Mouse (Mus musculus) lung, postnatal 14 days (tissue): ENCODE data around the gene Il18bp.

Source experiments
- DNase-seq: peaks from one replicate; pipeline ENCODE4 v3.0.0; 2021

Gene Il18bp

GRCm38 (mm10) chr7:102000921-102001630 is 17.4 kb downstream of the Il18bp start:
- peak; percentile 35 for DNase-seq

GRCm38 (mm10) chr7:102000296-102000695 is 18.2 kb downstream of the Il18bp start:
- DNase-seq = no peak

DNA sequence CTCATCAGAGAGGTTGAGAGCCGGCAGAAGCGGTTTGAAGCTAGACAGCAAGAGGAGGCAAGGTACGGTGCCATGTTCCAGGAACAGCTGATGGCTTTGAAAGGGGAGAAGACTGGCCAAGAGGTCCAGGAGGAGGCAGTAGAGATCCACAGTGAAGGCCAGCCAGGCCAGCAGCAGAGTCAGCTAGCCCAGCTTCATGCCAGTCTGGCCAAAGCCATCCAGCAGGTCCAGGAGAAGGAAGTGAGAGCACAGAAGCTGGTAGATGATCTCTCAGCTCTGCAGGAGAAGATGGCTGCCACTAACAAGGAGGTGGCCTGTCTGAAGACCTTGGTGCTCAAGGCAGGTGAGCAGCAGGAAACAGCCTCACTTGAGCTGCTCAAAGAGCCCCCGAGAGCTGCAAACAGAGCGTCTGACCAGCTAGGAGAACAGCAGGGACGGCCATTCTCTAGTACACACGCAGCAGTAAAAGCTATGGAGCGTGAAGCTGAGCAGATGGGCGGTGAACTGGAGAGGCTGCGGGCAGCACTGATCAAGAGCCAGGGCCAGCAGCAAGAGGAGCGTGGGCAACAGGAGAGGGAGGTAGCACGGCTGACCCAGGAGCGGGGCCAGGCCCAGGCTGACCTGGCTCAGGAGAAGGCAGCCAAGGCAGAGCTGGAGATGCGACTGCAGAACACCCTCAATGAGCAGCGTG is 18.9 kb downstream of the Il18bp start:
- no peak for DNase-seq

GRCm38 (mm10) chr7:101998194-101998927 is 20.1 kb downstream of the Il18bp start:
- peak; percentile 89 for DNase-seq

DNA sequence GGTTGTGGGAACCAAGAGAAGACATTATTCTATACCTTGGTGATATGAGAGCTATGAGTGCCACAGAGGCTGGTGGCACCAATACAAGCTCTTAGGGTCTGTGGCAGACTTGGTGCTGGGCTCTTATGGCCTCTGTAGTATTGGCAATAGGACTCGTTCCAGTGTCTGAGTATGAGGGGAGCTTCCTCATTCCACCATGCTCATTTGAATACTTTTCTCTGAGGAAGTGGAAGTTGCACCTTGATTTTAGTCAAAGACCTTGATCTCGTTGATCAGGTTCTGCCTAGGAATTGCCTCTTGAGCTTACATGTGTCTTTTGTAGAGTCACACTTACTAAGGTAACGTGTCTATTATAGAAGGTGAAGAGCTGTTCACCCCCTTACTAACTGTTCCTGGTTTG is 24.2 kb downstream of the Il18bp start:
- DNase-seq = no peak

DNA sequence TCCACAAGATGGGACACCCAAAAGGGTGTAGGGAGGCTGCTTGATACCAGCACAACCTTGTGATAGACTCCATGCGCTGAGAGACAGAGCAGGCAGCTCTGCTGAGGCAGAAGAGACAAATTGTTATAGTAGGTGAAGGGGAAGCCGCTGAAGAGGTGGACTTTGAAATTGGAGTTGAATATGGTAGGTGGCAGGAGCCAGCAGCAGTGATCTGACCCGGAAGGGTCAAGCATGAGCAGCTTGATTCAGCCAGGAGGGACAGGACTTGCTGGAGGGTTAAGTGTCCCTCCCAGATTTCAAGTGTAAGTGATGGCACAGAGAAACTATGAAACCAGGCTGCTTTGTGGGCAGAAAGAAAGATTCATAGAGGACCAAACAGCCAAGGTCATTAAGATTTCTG is 33.4 kb downstream of the Il18bp start:
- DNase-seq = no peak

- no peak for DNase-seq
Measured at GRCm38 (mm10) chr7:101982735-101983134, 35.8 kb downstream of the Il18bp start.

GRCm38 (mm10) chr7:101974505-101974904 is 44.0 kb downstream of the Il18bp start:
- DNase-seq = peak; percentile 48

- DNase-seq = no peak
Measured at GRCm38 (mm10) chr7:101973730-101974129, 44.8 kb downstream of the Il18bp start.

DNA sequence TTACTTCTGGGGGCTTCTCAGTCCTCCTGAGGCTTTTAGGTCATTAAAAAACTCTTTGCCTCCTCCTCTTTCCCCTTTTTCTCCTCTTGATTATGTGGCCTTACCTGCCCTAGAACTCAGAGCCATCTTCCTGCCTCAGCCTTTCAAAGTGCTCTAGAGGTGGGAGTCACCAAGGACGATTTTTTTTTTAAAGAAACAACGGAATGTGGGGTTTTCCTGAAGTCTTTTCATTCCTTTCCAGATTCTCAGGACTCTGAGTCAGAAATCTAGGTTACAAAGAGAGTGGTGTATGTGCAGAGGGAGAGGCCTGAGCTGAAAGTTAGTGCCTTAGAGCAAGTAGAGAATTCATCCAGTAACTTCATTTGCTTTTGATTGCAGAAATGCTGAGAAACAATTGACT is 46.8 kb downstream of the Il18bp start:
- no peak for DNase-seq

DNA sequence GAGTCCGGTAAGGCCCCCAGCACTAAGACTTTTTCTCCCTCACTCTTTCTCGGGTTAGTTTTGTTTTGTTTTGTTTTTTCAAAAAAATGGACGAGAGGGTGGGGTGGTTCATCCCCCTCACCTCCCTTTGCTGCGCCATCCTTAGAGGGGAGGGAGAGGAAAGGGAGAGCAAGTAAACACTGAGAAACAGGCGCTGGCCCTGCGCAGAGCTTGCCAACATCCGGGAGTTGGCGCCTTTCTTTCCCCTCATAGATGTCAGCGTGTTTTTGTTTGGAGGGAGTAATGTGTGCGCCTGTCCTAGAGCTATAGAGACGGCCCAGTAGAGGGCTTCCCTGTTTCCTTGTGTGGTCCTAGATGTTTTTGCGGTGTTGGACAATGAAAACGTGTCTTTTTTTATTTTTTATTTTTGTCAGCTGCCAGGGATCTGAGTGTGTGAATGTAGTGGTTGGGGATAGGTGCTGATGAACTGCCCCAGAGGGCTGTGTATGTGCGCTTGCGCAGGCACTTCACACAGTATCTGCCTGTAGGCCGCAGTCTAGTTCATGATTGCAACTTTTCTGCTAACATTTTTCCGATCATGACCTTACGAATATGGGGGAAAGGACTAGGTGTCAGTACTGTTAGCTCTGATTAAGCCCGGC is 47.5 kb downstream of the Il18bp start:
- peak; percentile 84 for DNase-seq

DNA sequence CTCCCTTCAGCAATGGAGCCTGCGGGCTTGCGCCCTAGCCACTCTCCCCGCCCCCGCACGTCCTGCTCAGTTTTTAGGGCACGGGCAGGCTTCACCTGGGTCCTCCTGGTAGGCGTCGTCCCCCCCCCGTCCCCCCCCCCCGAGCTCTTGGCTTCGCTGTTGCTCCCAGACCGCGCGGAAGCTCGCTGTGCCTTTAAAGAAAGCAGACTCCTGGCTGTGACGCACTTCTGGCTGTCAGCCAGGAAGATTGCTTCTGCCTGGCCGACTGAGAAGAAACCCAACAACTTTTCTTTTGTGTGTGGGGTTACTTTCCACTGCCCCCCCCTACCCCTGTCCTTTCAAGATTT is 48.1 kb downstream of the Il18bp start:
- peak; percentile 94 for DNase-seq

- DNase-seq = peak; percentile 85
Measured at GRCm38 (mm10) chr7:101969694-101970428, 48.6 kb downstream of the Il18bp start.

GRCm38 (mm10) chr7:101968751-101969150 is 49.7 kb downstream of the Il18bp start:
- DNase-seq = no peak

DNA sequence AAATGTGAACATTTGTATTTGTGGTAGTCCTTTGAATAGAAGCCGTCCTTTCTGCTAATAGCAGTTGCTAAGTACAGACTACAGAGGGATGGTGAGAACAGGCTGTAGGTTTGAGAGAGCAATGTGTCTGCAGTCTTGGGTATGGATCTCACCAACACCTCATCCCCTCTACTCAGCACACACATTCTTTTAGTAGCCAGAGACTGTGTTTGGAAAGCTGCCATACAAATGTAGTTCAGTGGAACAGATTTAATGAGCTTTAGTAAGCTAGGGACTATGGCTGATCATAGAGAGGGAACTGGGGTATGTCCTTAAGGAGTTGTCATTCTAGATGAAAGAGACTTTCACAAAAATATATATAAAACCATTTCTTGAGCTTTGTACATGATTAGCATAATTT is 51.2 kb downstream of the Il18bp start:
- no peak for DNase-seq

DNA sequence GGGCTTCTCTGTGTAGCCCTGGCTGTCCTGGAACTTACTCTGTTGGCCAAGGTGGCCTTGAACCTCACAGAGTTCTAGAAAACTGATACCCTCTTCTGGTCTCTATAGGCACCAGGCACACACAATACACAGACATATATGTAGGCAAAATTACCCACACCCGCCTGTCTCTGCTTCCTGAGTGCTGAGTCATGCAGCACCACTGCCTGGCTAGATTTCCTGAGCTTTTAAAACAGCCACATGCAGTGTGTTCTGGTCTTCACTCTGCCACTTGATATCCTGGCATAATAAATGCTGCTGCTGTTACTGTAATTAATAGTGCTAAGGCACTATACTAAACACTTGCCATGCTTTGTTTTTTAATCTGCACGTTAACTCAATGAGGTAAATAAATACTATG is 52.9 kb downstream of the Il18bp start:
- DNase-seq = no peak
